Mouse (Mus musculus): ENCODE measurements around the gene Scarb1.

DNA sequence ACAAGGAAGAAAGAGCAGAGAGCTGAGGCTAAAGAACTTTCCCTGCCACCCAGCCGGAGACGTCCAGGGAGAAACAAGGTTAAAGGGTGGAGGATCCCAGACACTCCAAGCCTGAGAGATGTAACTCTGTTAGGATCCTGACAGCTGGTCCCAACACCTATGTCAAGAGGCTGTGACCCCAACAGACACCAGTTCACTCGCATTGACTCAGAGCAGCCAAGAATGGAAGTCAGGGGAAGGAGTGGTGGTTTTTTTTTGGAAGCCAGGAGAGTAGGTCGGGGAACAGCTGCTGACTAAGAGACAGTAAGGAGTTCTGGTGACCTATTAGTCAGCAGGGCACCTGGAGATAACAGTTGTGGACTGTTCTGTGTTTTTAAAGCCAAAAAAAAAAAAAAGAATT, 31.1 kb upstream of the Scarb1 start:
- TF ChIP-seq POLR2A (IDR thresholded peaks at IDR 0.05; ENCODE audit: insufficient read depth, low read depth, low read length) (no peak), CTCF (IDR thresholded peaks at IDR 0.05; ENCODE audit: insufficient read depth, low read depth, low read length) (no peak)

Measured in olfactory bulb, adult 2 months (tissue).